Mouse (Mus musculus) testis, postnatal 14 days (tissue): ENCODE data around the gene Il9.
A peak's percentile ranks its signal among the peaks of the same experiment; 100 is the strongest.

ENCODE experiments used
- DNase-seq: peaks from one replicate; pipeline ENCODE4 v3.0.0; 2021; ENCODE audit warnings: low spot score

Gene Il9

GRCm38 (mm10) chr13:56471951-56472350 is 10.1 kb downstream of the Il9 start:
- DNase-seq: no peak

GRCm38 (mm10) chr13:56471211-56471610 is 10.8 kb downstream of the Il9 start:
- no peak for DNase-seq

GRCm38 (mm10) chr13:56468536-56468935 is 13.5 kb downstream of the Il9 start:
- DNase-seq: no peak

GRCm38 (mm10) chr13:56467786-56468185 is 14.3 kb downstream of the Il9 start:
- DNase-seq: no peak

GRCm38 (mm10) chr13:56463750-56464149 is 18.3 kb downstream of the Il9 start:
- no peak for DNase-seq

GRCm38 (mm10) chr13:56463261-56463660 is 18.8 kb downstream of the Il9 start:
- no peak for DNase-seq

GRCm38 (mm10) chr13:56462791-56463190 is 19.3 kb downstream of the Il9 start:
- no peak for DNase-seq

- DNase-seq: no peak
Measured at GRCm38 (mm10) chr13:56461460-56461859, 20.6 kb downstream of the Il9 start.

- no peak for DNase-seq
Measured at GRCm38 (mm10) chr13:56458001-56458400, 24.0 kb downstream of the Il9 start.

- no peak for DNase-seq
Measured at GRCm38 (mm10) chr13:56450035-56450434, 32.0 kb downstream of the Il9 start.

- DNase-seq: peak; percentile 68
Measured at GRCm38 (mm10) chr13:56449239-56450030, 32.6 kb downstream of the Il9 start.

- DNase-seq: no peak
Measured at GRCm38 (mm10) chr13:56444996-56445395, 37.0 kb downstream of the Il9 start.

- no peak for DNase-seq
Measured at GRCm38 (mm10) chr13:56444112-56444511, 37.9 kb downstream of the Il9 start.

GRCm38 (mm10) chr13:56443411-56443810 is 38.6 kb downstream of the Il9 start:
- no peak for DNase-seq

- no peak for DNase-seq
Measured at GRCm38 (mm10) chr13:56438211-56439075, 43.6 kb downstream of the Il9 start, which contains the start of gene Slc25a48. Gene Slc25a48 (plus strand): TSS chr13:56438355.

- DNase-seq: no peak
Measured at GRCm38 (mm10) chr13:56435615-56436287, 46.3 kb downstream of the Il9 start.

- peak; percentile 69 for DNase-seq
Measured at GRCm38 (mm10) chr13:56434311-56434751, 47.7 kb downstream of the Il9 start.

GRCm38 (mm10) chr13:56433466-56433865 is 48.6 kb downstream of the Il9 start:
- DNase-seq: peak; percentile 58

GRCm38 (mm10) chr13:56432496-56432895 is 49.5 kb downstream of the Il9 start:
- no peak for DNase-seq
